Comparison of ENCODE assay signal across 26 mouse cellular contexts in genomic region chr2:5605849-5606248, GRCm38 (mm10).
DNase-seq lines count a peak whose midpoint lies in the region; ATAC-seq and TF ChIP-seq lines count a peak whose summit lies in the region.
"Had no signal": no experiment of that assay in that cellular context is flagged by ENCODE, and none has a peak within 500 bp of the region (broad histone marks: within the 10 kb centered on the region; RNA-seq: fewer than 3 reads in every experiment).

No protein-coding gene starts in this region.

- H3K36me3 ChIP-seq in MEL (ENCODE audit: control insufficient read depth in 1 of 2, insufficient read depth in 2 of 2, low read length in 2 of 2): peaks cover 0 to 17% of the 10 kb centered on the region in 2 experiments; a peak in 2 of 4 replicates
- H3K36me3 ChIP-seq in intestine, embryonic 16.5 days (ENCODE audit: control insufficient read depth, insufficient read depth, low read length): no peaks in the 10 kb centered on the region
- H3K36me3 ChIP-seq: embryonic facial prominence, embryonic 12.5 days; embryonic facial prominence, embryonic 15.5 days; heart, embryonic 10.5 days; heart, embryonic 13.5 days; hindbrain, embryonic 12.5 days; hindbrain, embryonic 15.5 days had no signal

- TF ChIP-seq EP300 in MEL (IDR thresholded peaks at IDR 0.05; ENCODE audit: low read depth in 1 of 2, low read length in 2 of 2): peak; percentile 20 to 49; a peak in 2 of 4 replicates

- peak; percentile 64 for DNase-seq in MEL (ENCODE audit: low read depth, low spot score)
- no peak for DNase-seq in urinary bladder, postnatal 25 days (ENCODE audit: low spot score)
- no peak for DNase-seq in heart, adult 11 months
- DNase-seq: adrenal gland, postnatal 10 days; adrenal gland, postnatal 36 days; cerebellum, adult 11 months; cerebellum, adult 2 months; cerebellum, adult 9-11 months; cerebellum, postnatal 36 days; forebrain, postnatal 0 days; gastrocnemius, adult 2 months; gastrocnemius, postnatal 25 days; heart, adult 2 months; kidney, adult 11 months had no signal

- no peaks in the 10 kb centered on the region for H3K79me2 ChIP-seq in MEL (ENCODE audit: control insufficient read depth, insufficient read depth, low read length, poor library complexity)

- H3K27ac ChIP-seq in MEL (ENCODE audit: control insufficient read depth, low read depth, low read length): no peak overlapping the region
- H3K27ac ChIP-seq in intestine, embryonic 16.5 days (ENCODE audit: low read length): peak overlapping the region; percentile 42
- H3K27ac ChIP-seq: embryonic facial prominence, embryonic 12.5 days; embryonic facial prominence, embryonic 15.5 days; gastrocnemius, adult 2 months; heart, adult 2 months; heart, embryonic 10.5 days; heart, embryonic 13.5 days; hindbrain, embryonic 12.5 days; hindbrain, embryonic 15.5 days had no signal

- WGBS in intestine, embryonic 16.5 days: 56% methylated on average over 3 of the region's 3 CpGs

- H3K27me3 ChIP-seq in MEL (ENCODE audit: control insufficient read depth in 1 of 2, insufficient read depth in 2 of 2, low read length in 2 of 2): no peaks in the 10 kb centered on the region
- no peaks in the 10 kb centered on the region for H3K27me3 ChIP-seq in intestine, embryonic 16.5 days (replicated peaks; ENCODE audit: control insufficient read depth, insufficient read depth, low read length)
- H3K27me3 ChIP-seq: embryonic facial prominence, embryonic 12.5 days; embryonic facial prominence, embryonic 15.5 days; heart, embryonic 13.5 days; hindbrain, embryonic 12.5 days; hindbrain, embryonic 15.5 days; Patski had no signal

- no peak for TF ChIP-seq RAD21 in MEL (IDR thresholded peaks at IDR 0.05; ENCODE audit: low read depth, low read length)

- TF ChIP-seq POLR2A in MEL (IDR thresholded peaks at IDR 0.05; ENCODE audit: control insufficient read depth in 1 of 2, insufficient read depth in 1 of 2, low read depth in 1 of 2, low read length in 2 of 2, poor library complexity in 1 of 2): no peak

- no peak overlapping the region for H3K9ac ChIP-seq in MEL (ENCODE audit: control insufficient read depth, low read depth, low read length, poor library complexity, severe bottlenecking)
- no peak overlapping the region for H3K9ac ChIP-seq in intestine, embryonic 16.5 days (ENCODE audit: low read depth, low read length)
- H3K9ac ChIP-seq: embryonic facial prominence, embryonic 12.5 days; embryonic facial prominence, embryonic 15.5 days; forebrain, postnatal 0 days; hindbrain, embryonic 12.5 days; hindbrain, embryonic 15.5 days had no signal

- ATAC-seq in common myeloid progenitor, adult 5-6 weeks (replicated peaks; ENCODE audit: low read depth, poor library complexity, severe bottlenecking): 0 out of 2 replicates have a peak, but pooled peaks have one; percentile 25
- ATAC-seq in intestine, embryonic 16.5 days: peak; percentile 47
- no peak for ATAC-seq in megakaryocyte-erythroid progenitor cell, adult 5-6 weeks (replicated peaks; ENCODE audit: low FRiP score, low TSS enrichment, poor library complexity, severe bottlenecking)
- ATAC-seq: CD4-positive, CD25-positive, alpha-beta regulatory T cell, adult 4 months; forebrain, embryonic 14.5 days; forebrain, postnatal 0 days; Patski had no signal

- H3K4me1 ChIP-seq in MEL (ENCODE audit: control insufficient read depth in 1 of 2, insufficient read depth in 2 of 2, low read length in 2 of 2): peaks cover 6 to 27% of the 10 kb centered on the region in 2 experiments
- peaks cover 23% of the 10 kb centered on the region for H3K4me1 ChIP-seq in intestine, embryonic 16.5 days (ENCODE audit: control insufficient read depth, insufficient read depth, low read length)

- no peak overlapping the region for H3K4me2 ChIP-seq in intestine, embryonic 16.5 days (ENCODE audit: low read depth, low read length)
- H3K4me2 ChIP-seq: embryonic facial prominence, embryonic 12.5 days; embryonic facial prominence, embryonic 15.5 days; heart, embryonic 13.5 days; hindbrain, embryonic 12.5 days; hindbrain, embryonic 15.5 days had no signal

- no peak overlapping the region for H3K4me3 ChIP-seq in MEL (ENCODE audit: control insufficient read depth in 1 of 2, insufficient read depth in 1 of 2, low read depth in 2 of 2, low read length in 2 of 2)
- no peak overlapping the region for H3K4me3 ChIP-seq in intestine, embryonic 16.5 days (ENCODE audit: low read length)
- H3K4me3 ChIP-seq: embryonic facial prominence, embryonic 12.5 days; embryonic facial prominence, embryonic 15.5 days; gastrocnemius, adult 2 months; heart, adult 2 months; heart, embryonic 10.5 days; heart, embryonic 13.5 days; hindbrain, embryonic 12.5 days; hindbrain, embryonic 15.5 days had no signal

- no peak for TF ChIP-seq CTCF in MEL (IDR thresholded peaks at IDR 0.05 in 2 of 3, conservative IDR thresholded peaks at IDR 0.05 in 1 of 3; ENCODE audit: control insufficient read depth in 1 of 3, insufficient read depth in 1 of 3, low read depth in 2 of 3, low read length in 3 of 3, poor library complexity in 1 of 3, severe bottlenecking in 1 of 3)

- no peaks in the 10 kb centered on the region for H3K9me3 ChIP-seq in MEL (replicated peaks; ENCODE audit: insufficient read depth, low read length)
- H3K9me3 ChIP-seq in intestine, embryonic 16.5 days (ENCODE audit: control insufficient read depth, low read length): no peaks in the 10 kb centered on the region
- H3K9me3 ChIP-seq: embryonic facial prominence, embryonic 12.5 days; embryonic facial prominence, embryonic 15.5 days; heart, embryonic 10.5 days; heart, embryonic 13.5 days; hindbrain, embryonic 12.5 days; hindbrain, embryonic 15.5 days had no signal

TF ChIP-seq in MEL, 35 proteins besides CTCF, POLR2A, EP300 and RAD21:
- peak; percentile 68 for TF ChIP-seq RCOR1 (IDR thresholded peaks at IDR 0.05; ENCODE audit: low read depth, low read length)
- TF ChIP-seq ETS1 (IDR thresholded peaks at IDR 0.05; ENCODE audit: low read depth, low read length): peak; percentile 51; the same call in 1 of the 2 replicates
- TF ChIP-seq MAX (IDR thresholded peaks at IDR 0.05; ENCODE audit: low read length): 0 out of 2 replicates have a peak, but pooled peaks have one; percentile 33
- TF ChIP-seq USF1 (IDR thresholded peaks at IDR 0.05; ENCODE audit: low read depth, low read length): peak; percentile 27; the same call in 1 of the 2 replicates
- no peak for TF ChIP-seq BHLHE40 (IDR thresholded peaks at IDR 0.05; ENCODE audit: borderline replicate concordance, low read depth, low read length)
TF ChIP-seq in MEL: peak in this region for 4.
